Mouse (Mus musculus) ovary, adult 2 months (tissue): ENCODE results near the gene Bves. TPM values are rescaled to one million over a fixed set of nuclear protein-coding genes. Genes with fewer than 3 reads are reported as not detected.

Experiments
- polyA plus RNA-seq: library from polyadenylated mRNA; depleted of rRNA; stranded (reverse); fragments of >200 nt; gene quantifications from 2 replicates; pipeline ENCODE4 v1.2.3, GENCODE M21; 2012; rRNA removed

Gene Bves
- 3.4 and 4.6 TPM in 2 replicates for polyA plus RNA-seq

GRCm38 (mm10) chr10:45335434-45336422 lies at the start of gene Bves:
TSS of gene Bves (plus strand) at chr10:45335772.

Other genes starting within 250 kb of the Bves start
- 0.14 and 0.20 TPM in 2 replicates for gene Popdc3, start 157.7 kb upstream of the Bves start, polyA plus RNA-seq
- not detected in 2 replicates for gene Lin28b, start 150.6 kb downstream of the Bves start, polyA plus RNA-seq
- 9.2 and 9.8 TPM in 2 replicates for gene Hace1, start 242.1 kb downstream of the Bves start, polyA plus RNA-seq